ENCODE assay signal across 13 mouse cellular contexts in genomic region chr10:83080930-83081329, GRCm38 (mm10).
DNase-seq lines count a peak whose midpoint lies in the region; ATAC-seq and TF ChIP-seq lines count a peak whose summit lies in the region.
"Had no signal": no experiment of that assay in that cellular context is flagged by ENCODE, and none has a peak within 500 bp of the region (broad histone marks: within the 10 kb centered on the region; RNA-seq: fewer than 3 reads in every experiment).

No protein-coding gene starts in this region.

- no peaks in the 10 kb centered on the region for H3K9me3 ChIP-seq in kidney, embryonic 15.5 days (replicated peaks)
- H3K9me3 ChIP-seq in embryonic facial prominence, embryonic 13.5 days, result no peaks in the 10 kb centered on the region
- H3K9me3 ChIP-seq in hindbrain, embryonic 16.5 days (ENCODE audit: control insufficient read depth, low read length), result no peaks in the 10 kb centered on the region
- no peaks in the 10 kb centered on the region for H3K9me3 ChIP-seq in neural tube, embryonic 15.5 days (replicated peaks)
- H3K9me3 ChIP-seq: embryonic facial prominence, embryonic 15.5 days had no signal

- 0 out of 2 replicates have a peak overlapping the region, but pooled peaks have one; percentile 23 for H3K9ac ChIP-seq in kidney, embryonic 15.5 days
- peak overlapping the region; percentile 37; the same call in 1 of the 2 replicates for H3K9ac ChIP-seq in embryonic facial prominence, embryonic 13.5 days
- H3K9ac ChIP-seq in hindbrain, embryonic 16.5 days (ENCODE audit: low read depth, low read length), result no peak overlapping the region
- H3K9ac ChIP-seq in neural tube, embryonic 15.5 days (replicated peaks), result no peak overlapping the region
- H3K9ac ChIP-seq: embryonic facial prominence, embryonic 15.5 days had no signal

- no peak for TF ChIP-seq CTCF in kidney, adult 2 months (conservative IDR thresholded peaks at IDR 0.05; ENCODE audit: insufficient read depth, insufficient read length, low read depth, low read length)

- no peak for DNase-seq in kidney, adult 2 months
- no peak for DNase-seq in T-cell, adult 2 months (ENCODE audit: low spot score)
- DNase-seq in urinary bladder, postnatal 4 days (ENCODE audit: low spot score in 2 of 2), result no peak
- DNase-seq in adrenal gland, postnatal 36 days, result no peak
- DNase-seq: cerebellum, adult 18-20 months; gastrocnemius, postnatal 25 days had no signal

- no peaks in the 10 kb centered on the region for H3K27me3 ChIP-seq in kidney, embryonic 15.5 days
- no peaks in the 10 kb centered on the region for H3K27me3 ChIP-seq in kidney, adult 2 months (replicated peaks; ENCODE audit: control insufficient read depth, insufficient read depth, low read length)
- no peaks in the 10 kb centered on the region for H3K27me3 ChIP-seq in embryonic facial prominence, embryonic 13.5 days
- no peaks in the 10 kb centered on the region for H3K27me3 ChIP-seq in hindbrain, embryonic 16.5 days (replicated peaks; ENCODE audit: control insufficient read depth, insufficient read depth, low read length)
- H3K27me3 ChIP-seq in neural tube, embryonic 15.5 days (replicated peaks), result no peaks in the 10 kb centered on the region
- H3K27me3 ChIP-seq: embryonic facial prominence, embryonic 15.5 days had no signal

- ATAC-seq in kidney, embryonic 15.5 days (replicated peaks; ENCODE audit: low FRiP score), result no peak
- ATAC-seq in embryonic facial prominence, embryonic 13.5 days (ENCODE audit: insufficient number of reproducible peaks, insufficient read depth, low FRiP score, low TSS enrichment, low read depth), result 0 out of 2 replicates have a peak, but pooled peaks have one; percentile 11
- ATAC-seq in hindbrain, embryonic 16.5 days, result no peak; the same call in 1 of the 2 replicates
- peak; percentile 45; the same call in 1 of the 2 replicates for ATAC-seq in neural tube, embryonic 15.5 days (ENCODE audit: low FRiP score)
- ATAC-seq: activated CD4-positive, CD25-positive, alpha-beta regulatory T cell, adult 4 months; intestine, postnatal 0 days had no signal

- H3K36me3 ChIP-seq in kidney, embryonic 15.5 days, result no peaks in the 10 kb centered on the region
- no peaks in the 10 kb centered on the region for H3K36me3 ChIP-seq in kidney, adult 2 months (ENCODE audit: control insufficient read depth, insufficient read depth, low read length)
- H3K36me3 ChIP-seq in embryonic facial prominence, embryonic 13.5 days, result no peaks in the 10 kb centered on the region
- no peaks in the 10 kb centered on the region for H3K36me3 ChIP-seq in hindbrain, embryonic 16.5 days (ENCODE audit: control insufficient read depth, insufficient read depth, low read length)
- no peaks in the 10 kb centered on the region for H3K36me3 ChIP-seq in neural tube, embryonic 15.5 days
- H3K36me3 ChIP-seq: embryonic facial prominence, embryonic 15.5 days had no signal

- no peak for TF ChIP-seq POLR2A in kidney, adult 2 months (IDR thresholded peaks at IDR 0.05; ENCODE audit: low read depth, low read length)

- H3K4me2 ChIP-seq in kidney, embryonic 15.5 days, result no peak overlapping the region
- H3K4me2 ChIP-seq in embryonic facial prominence, embryonic 13.5 days, result peak overlapping the region; percentile 27
- no peak overlapping the region for H3K4me2 ChIP-seq in hindbrain, embryonic 16.5 days (ENCODE audit: low read length)
- no peak overlapping the region for H3K4me2 ChIP-seq in neural tube, embryonic 15.5 days
- H3K4me2 ChIP-seq: embryonic facial prominence, embryonic 15.5 days had no signal

- H3K4me1 ChIP-seq in kidney, embryonic 15.5 days, result peaks cover 52% of the 10 kb centered on the region
- peaks cover 7% of the 10 kb centered on the region; the same call in 1 of the 2 replicates for H3K4me1 ChIP-seq in kidney, adult 2 months (ENCODE audit: control insufficient read depth, insufficient read depth, low read length)
- peaks cover 31% of the 10 kb centered on the region for H3K4me1 ChIP-seq in embryonic facial prominence, embryonic 13.5 days
- peaks cover 23% of the 10 kb centered on the region for H3K4me1 ChIP-seq in hindbrain, embryonic 16.5 days (ENCODE audit: control insufficient read depth, insufficient read depth, low read depth, low read length)
- peaks cover 33% of the 10 kb centered on the region for H3K4me1 ChIP-seq in neural tube, embryonic 15.5 days

- peak overlapping the region; percentile 62 for H3K27ac ChIP-seq in kidney, embryonic 15.5 days
- no peak overlapping the region for H3K27ac ChIP-seq in kidney, adult 2 months (ENCODE audit: insufficient read depth, low read depth, low read length)
- no peak overlapping the region for H3K27ac ChIP-seq in embryonic facial prominence, embryonic 13.5 days
- peak overlapping the region; percentile 31; the same call in 1 of the 2 replicates for H3K27ac ChIP-seq in hindbrain, embryonic 16.5 days (ENCODE audit: low read depth, low read length)
- H3K27ac ChIP-seq in neural tube, embryonic 15.5 days (replicated peaks), result no peak overlapping the region
- H3K27ac ChIP-seq: embryonic facial prominence, embryonic 15.5 days had no signal

- no peak overlapping the region for H3K4me3 ChIP-seq in kidney, embryonic 15.5 days (replicated peaks)
- H3K4me3 ChIP-seq in kidney, adult 2 months (ENCODE audit: insufficient read depth, low read depth, low read length), result no peak overlapping the region
- H3K4me3 ChIP-seq in embryonic facial prominence, embryonic 13.5 days, result no peak overlapping the region
- no peak overlapping the region for H3K4me3 ChIP-seq in hindbrain, embryonic 16.5 days (ENCODE audit: low read length)
- no peak overlapping the region for H3K4me3 ChIP-seq in neural tube, embryonic 15.5 days (replicated peaks)
- H3K4me3 ChIP-seq: embryonic facial prominence, embryonic 15.5 days had no signal

- 33% methylated on average over 10 of the region's 10 CpGs for WGBS in kidney, embryonic 15.5 days
- 68% methylated on average over 10 of the region's 10 CpGs for WGBS in kidney, adult 2 months
- WGBS in embryonic facial prominence, embryonic 13.5 days, result 13% methylated on average over 10 of the region's 10 CpGs
- WGBS in hindbrain, embryonic 16.5 days, result 35% methylated on average over 10 of the region's 10 CpGs
- 43% methylated on average over 10 of the region's 10 CpGs for WGBS in neural tube, embryonic 15.5 days

Comparison
In these comparisons a context has a peak if more than half of its experiments do, and no peak if none do; other contexts are left out.
1. H3K27ac ChIP-seq: peak in kidney, embryonic 15.5 days (single experiment) and hindbrain, embryonic 16.5 days (single experiment); none in kidney, adult 2 months (single experiment), embryonic facial prominence, embryonic 13.5 days (single experiment) and neural tube, embryonic 15.5 days (single experiment).
2. ATAC-seq: peak in embryonic facial prominence, embryonic 13.5 days (single experiment) and neural tube, embryonic 15.5 days (single experiment); none in kidney, embryonic 15.5 days (single experiment) and hindbrain, embryonic 16.5 days (single experiment).
3. H3K9ac ChIP-seq: peak in kidney, embryonic 15.5 days (single experiment) and embryonic facial prominence, embryonic 13.5 days (single experiment); none in hindbrain, embryonic 16.5 days (single experiment) and neural tube, embryonic 15.5 days (single experiment).